Mouse (Mus musculus) ES-Bruce4 (cell line): Measurements from ENCODE around the gene Astn1.

ENCODE experiments used
- CTCF ChIP-seq: IDR thresholded peaks from one replicate; pipeline ENCODE4 v1.8.1; 2011; ENCODE audit warnings: low read depth, low read length
- EP300 ChIP-seq: IDR thresholded peaks from 2 replicates; pipeline ENCODE4 v1.6.1; 2011; ENCODE audit warnings: low read depth, low read length; ENCODE audit not compliant: insufficient read depth
- POLR2A ChIP-seq: IDR thresholded peaks from one replicate; pipeline ENCODE4 v1.8.1; 2011; ENCODE audit warnings: low read length; ENCODE audit not compliant: insufficient read depth

DNA sequence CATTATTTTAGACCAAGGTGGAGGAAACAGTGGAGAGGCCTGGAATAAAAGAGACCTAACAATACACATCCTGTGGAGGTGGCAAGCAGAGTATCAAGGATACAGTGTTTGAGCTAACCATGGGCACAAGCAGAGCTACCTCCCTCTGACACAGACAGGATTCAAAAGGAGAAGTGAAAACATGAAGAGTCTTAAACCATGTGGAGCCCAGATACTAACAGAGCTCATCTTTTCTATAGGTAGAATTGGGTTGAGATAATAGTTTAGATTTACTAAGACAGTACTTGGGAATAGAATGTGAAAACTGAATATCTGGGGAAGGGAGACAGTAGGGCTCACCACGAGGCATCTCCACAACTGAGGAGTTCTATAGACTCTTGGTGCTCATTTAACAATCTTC is 84.0 kb downstream of the Astn1 start:
- TF ChIP-seq CTCF = no peak
- TF ChIP-seq POLR2A = no peak
- no peak for TF ChIP-seq EP300
